Mouse (Mus musculus) forelimb bud, embryonic 11.5 days (tissue): ENCODE data around the gene Col5a1.

Experiments
- DNase-seq: peaks from one replicate; pipeline ENCODE4 v3.0.0-alpha.2; 2012; ENCODE audit warnings: low read depth, low spot score

Col5a1 gene

DNA sequence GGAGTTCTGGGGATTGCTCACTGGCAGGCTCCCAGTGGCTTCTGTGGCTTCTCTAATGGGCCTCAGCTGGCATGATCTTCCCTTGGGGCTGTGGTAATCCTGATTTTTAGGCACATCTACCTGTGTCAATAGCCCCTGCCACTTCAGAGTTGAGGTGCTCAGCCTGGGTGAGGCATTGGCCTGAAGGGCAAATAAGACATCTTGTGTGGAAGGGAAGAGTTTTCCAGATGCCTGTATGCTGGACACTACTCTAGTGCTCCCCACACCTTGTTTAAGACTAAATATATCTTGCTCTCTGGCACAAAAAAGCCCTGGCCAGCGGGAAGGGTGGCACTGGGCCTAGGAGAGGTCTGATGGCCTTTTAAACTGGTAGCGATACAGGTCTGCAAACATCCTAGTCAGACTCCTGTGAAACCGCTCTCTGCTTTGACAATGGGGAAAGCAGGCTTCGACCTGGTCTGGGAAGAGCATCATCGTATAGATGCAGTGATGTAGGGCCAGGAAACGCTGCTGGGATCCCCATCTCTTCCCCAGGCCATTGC, 33.2 kb downstream of the Col5a1 start:
- DNase-seq = no peak

DNA sequence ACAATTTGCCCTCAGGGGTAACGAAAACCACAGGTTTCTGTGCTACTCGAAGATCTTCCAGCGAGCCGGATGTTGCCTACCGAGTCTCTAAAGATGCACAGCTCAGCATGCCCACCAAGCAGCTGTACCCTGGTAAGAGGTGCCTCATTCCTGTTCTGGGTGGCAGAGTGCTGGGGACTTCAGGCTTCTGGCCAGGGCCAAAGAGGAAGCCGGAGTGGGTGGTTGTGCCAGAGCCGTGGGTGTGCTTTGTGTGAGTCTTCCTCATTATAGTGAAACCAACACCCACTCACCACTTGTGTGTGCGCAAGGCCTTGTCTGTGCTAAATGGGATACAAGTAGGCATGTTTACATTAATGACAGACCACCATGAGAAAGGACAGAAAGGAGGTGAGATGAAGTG, 35.8 kb downstream of the Col5a1 start:
- DNase-seq = no peak

- no peak for DNase-seq
These were observed 37.5 kb downstream of the Col5a1 start for GRCm38 (mm10) chr2:27923718-27924117.

- no peak for DNase-seq
These were observed 38.2 kb downstream of the Col5a1 start for GRCm38 (mm10) chr2:27924463-27924862.

- DNase-seq = peak; percentile 40
These were observed 40.4 kb downstream of the Col5a1 start for GRCm38 (mm10) chr2:27926478-27927165.

GRCm38 (mm10) chr2:27930471-27931015, 44.3 kb downstream of the Col5a1 start:
- no peak for DNase-seq

DNA sequence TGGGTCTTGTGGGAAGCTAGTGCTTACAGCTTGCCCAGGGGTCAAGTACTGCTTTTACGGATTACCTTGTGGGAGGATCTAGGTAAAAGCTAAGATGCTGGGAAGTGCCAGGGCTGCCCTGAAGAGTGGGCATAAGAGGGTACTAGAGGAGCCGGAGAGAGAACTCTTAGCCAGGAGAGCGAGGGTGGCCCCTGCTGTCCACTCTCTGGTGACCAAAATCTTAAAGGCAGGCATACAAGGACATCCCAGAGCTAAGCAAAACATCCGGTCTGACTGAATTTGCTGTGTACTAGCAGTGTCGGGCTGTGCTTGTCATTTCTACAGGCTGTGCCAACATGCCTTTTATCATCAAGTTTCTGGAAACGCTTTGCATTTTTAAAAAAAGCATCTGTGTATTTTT, 44.9 kb downstream of the Col5a1 start:
- no peak for DNase-seq

DNA sequence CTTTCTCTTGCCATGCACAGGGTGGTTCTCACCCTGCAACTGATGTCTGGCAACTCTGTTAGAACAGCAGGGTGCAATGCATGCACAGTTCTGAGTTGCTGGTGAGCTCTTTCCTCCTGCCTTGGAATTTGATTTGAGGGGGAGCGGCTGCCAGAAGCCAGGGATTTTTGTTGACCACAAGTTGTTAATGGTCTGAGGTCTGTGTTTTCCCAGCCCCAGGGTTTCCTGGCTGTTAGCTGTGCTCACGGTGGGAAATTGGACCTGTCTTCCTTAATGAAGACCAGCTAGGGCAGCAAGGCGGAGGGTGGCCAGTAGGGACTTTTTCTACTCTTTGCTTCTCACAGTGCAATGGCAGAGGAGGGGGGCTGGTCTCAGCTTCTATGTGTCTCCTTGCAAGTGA, 45.7 kb downstream of the Col5a1 start:
- peak; percentile 85 for DNase-seq

DNA sequence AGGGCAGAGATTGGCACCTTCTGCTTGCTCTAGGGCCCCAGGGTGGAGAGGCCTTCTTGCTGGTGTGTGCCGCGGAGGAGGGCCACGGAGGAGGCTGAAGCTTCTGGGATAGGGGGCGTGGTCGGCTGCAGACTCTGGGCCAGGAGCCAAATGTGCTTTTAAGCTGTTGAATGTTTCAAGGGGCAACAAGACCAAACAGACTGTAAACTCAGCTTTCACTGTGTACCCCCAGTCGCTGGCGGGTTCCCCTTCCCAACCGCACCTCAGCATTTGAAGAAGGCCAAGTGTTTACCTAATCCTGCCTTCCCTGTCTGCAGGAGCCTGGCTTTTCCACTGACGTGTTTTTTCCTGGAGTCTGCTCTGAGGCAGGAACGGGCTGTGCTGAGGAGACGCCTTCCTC, 48.0 kb downstream of the Col5a1 start:
- no peak for DNase-seq

GRCm38 (mm10) chr2:27934831-27935230, 48.6 kb downstream of the Col5a1 start:
- no peak for DNase-seq

GRCm38 (mm10) chr2:27935441-27935840, 49.2 kb downstream of the Col5a1 start:
- no peak for DNase-seq

DNA sequence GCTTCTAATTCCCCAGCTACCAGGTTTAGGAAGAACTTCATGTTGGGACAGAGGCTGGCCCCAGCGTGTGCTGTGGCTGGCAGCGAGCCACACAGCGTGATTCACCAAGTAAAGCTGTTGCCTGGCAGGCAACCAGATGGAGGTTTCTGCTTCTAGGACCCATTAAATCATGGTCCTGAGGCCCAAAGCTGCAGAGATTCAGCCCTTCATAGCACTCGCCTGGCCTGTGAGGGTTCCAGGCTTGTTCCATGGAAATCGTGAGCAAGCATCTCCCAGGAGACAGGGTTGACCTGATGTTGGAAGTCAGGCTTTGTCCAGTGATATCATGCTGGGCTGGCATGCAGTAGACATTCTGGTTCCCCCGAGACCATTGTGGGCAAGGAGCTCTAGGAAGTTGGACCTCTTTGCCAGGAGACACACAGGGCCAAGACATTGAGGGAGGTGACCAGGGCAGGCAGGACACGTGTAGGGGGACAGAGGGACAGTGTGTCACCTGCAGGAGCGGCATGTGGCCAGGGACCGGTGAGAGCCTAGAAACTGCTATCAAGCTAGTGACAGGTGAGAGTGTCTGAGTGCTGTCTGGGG, 50.5 kb downstream of the Col5a1 start:
- no peak for DNase-seq

DNA sequence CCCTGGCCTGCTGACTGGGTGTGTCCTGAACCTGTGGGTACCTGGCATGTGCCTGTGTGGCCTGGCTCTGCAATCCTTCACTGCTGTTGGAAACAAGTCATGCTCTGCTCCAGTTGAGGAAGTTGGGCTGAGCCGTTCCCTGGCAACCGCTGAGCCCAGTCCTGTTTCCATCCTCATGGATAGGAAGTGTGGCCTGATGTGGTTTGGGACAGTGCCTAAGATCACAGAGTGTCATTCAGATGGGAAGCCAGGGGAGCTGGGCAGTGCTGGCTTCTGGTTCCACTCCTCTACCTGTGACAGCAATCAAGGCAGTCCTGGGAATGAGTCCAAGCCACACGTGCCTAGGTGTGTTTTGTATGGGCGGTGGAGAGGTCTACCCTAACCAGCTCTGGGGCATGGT, 53.2 kb downstream of the Col5a1 start:
- no peak for DNase-seq

DNA sequence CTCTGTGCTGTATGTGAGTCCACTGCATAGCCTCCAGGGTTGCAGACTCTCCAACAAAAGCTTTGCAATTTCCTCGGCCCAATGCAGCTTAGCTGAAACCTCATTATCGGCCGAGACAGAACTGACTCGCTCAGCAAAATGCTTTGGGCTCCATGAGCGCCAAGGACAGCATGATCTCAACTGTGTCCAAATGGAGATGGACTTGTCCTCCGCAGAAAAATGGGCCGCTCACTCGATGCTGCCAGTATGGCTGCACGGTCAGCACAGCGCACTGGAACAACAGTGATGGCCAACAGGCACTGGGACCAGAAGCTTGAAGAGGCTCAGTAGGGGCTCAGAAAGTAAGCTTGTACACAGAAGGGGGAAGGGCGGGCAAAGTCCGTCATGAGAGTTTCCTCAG, 53.9 kb downstream of the Col5a1 start:
- DNase-seq = no peak

GRCm38 (mm10) chr2:27947252-27947651, 61.0 kb downstream of the Col5a1 start:
- DNase-seq = no peak

- no peak for DNase-seq
These were observed 61.7 kb downstream of the Col5a1 start for GRCm38 (mm10) chr2:27947917-27948316.

DNA sequence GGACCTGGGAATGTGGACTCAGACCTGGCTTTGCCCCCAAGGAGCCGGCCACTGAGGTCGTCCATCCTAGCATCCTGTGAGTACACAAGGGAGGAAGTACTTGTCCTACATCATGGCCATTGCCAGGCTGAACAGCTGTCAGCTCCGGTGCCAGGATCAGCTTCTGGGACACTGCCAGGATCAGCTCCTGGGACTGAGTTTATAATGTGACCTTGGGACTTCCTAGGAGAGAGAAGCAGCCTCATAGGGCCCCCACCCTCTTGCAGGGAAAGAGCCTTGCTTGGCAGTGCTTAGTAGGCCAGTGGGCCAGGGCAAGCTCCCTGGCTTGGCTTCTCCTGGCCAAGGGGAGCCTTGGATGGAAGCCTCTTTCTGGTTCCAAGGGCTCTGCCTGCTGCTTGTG, 67.6 kb downstream of the Col5a1 start:
- DNase-seq = no peak

DNA sequence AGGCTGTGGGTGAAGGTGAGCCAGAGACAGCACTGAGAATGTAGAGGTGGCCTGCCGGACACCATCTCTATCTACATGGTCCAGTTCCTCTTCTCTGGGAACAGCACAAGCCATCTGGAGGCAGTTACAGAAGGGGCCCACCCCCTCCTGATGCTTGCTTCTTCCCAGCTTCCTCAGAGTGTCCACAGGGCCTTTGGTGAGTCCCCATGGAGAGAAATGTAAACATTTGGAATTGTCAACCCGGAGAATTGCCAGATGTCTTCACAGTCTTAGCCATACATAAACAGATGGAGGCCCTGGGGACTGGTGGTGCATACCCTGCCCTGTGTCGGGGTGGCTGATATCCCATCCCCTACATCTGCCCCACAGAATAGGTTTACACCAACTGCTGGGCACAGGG, 68.7 kb downstream of the Col5a1 start:
- no peak for DNase-seq

DNA sequence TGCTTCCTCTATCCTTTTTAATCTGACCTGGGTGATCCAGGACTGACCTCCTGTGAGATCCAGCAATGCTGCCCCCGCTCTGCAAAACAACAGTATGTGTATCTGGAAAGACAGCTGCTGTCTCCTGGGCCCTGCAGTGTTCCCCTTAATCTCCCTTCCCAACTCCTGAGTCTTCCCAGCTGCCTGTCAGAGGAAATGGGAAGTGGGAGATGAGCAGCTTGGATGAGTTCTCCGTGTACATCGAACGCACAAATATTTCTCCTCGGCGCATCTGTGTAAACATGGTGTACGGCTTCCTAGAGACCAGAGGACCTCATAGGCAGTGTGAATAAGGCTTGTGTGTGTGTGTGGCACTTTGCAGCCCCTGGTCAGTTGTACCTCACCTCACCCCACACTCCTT, 70.5 kb downstream of the Col5a1 start:
- DNase-seq = no peak

DNA sequence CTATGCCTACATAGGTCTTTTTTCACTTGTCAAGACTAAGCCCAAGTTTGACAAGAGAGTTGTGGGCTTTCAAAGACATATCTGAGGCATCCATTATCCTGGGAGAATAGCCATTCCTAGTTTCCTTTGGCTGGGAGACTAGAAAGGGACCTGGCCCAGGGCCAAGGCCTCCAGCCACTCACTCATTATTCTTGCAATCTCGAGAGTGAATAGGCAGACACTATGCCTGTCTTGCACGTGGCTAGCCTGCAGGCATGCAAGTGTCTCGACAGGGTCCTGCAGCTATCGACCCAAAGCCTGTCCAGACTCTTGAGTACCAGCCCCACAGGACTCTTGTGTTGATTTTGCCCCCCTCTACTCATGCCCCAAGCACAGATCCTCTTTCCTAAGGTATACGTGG, 71.0 kb downstream of the Col5a1 start:
- DNase-seq = no peak

DNA sequence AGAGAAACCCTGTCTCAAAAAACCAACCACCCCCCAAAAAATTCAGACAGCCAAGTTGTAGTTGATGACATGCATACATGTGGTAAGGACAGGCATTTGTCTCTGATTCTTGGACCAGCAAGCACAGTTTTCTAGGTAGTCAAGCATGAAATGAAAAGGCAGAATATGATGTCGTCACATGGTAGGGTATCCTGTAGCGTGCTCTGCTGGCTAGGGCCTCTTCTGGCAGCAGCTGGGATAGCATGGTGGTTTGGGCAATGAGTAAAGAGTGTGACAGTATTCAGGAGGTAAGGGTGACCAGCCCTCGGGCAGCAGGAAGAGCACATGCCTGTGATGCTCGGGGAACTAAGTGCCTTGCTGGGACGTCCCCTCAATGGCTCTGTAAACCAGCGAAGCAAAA, 73.0 kb downstream of the Col5a1 start:
- no peak for DNase-seq

DNA sequence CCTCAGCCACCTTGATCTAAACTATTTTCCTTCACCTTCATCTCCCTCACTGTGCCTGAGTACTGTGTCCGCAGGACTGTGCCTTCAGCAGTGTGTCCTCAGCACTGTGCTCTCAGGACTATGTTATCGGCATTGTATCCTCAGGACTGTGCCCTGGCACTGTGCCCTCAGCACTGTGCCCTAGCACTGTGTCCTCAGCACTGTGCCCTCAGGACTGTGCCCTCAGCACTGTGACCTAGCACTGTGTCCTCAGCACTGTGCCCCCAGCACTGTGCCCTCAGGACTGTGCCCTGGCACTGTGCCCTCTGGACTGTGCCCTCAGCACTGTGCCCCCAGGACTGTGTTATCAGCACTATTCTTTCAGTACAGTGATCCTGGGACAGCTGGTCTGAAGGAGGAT, 75.0 kb downstream of the Col5a1 start:
- DNase-seq = no peak

GRCm38 (mm10) chr2:27962406-27962805, 76.2 kb downstream of the Col5a1 start:
- no peak for DNase-seq
